Mouse (Mus musculus) bone marrow macrophage, adult 2 months (primary cell): Measurements from ENCODE around the gene Lrrk1.

Experiments
- CTCF ChIP-seq: IDR thresholded peaks from 2 replicates; pipeline ENCODE4 v1.5.1; 2012; ENCODE audit warnings: low read depth, mild to moderate bottlenecking, low read length, moderate library complexity
- POLR2A ChIP-seq: IDR thresholded peaks from 2 replicates; pipeline ENCODE4 v1.6.1; 2012; ENCODE audit warnings: mild to moderate bottlenecking, low read depth, low read length, borderline replicate concordance

DNA sequence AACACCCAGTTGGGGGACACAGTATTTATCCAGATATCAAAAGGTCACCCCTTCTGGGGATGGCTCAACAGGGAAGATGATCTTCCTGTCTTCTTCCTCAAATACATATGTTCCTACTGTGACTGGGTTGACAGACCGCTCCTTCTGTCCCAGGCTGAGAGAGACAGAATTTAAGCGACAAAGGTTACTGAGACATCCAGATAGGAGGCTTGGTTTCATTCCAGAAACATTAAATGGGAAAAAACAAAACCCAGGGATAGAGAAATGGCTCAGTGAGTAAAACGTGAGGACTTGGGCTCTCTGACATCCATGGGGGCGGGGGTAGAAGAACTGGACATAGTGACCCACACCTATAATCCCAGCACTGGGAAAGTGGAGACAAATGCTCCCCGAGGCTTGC lies 14.7 kb upstream of the Lrrk1 start:
- TF ChIP-seq CTCF (no peak), POLR2A (no peak)
